Mouse (Mus musculus): ENCODE data around the gene Gpt2. TPM values are rescaled to one million over a fixed set of nuclear protein-coding genes. Genes with fewer than 3 reads are reported as not detected.

Gpt2 gene
- polyA plus RNA-seq, 1 experiment, result 156 TPM

DNA sequence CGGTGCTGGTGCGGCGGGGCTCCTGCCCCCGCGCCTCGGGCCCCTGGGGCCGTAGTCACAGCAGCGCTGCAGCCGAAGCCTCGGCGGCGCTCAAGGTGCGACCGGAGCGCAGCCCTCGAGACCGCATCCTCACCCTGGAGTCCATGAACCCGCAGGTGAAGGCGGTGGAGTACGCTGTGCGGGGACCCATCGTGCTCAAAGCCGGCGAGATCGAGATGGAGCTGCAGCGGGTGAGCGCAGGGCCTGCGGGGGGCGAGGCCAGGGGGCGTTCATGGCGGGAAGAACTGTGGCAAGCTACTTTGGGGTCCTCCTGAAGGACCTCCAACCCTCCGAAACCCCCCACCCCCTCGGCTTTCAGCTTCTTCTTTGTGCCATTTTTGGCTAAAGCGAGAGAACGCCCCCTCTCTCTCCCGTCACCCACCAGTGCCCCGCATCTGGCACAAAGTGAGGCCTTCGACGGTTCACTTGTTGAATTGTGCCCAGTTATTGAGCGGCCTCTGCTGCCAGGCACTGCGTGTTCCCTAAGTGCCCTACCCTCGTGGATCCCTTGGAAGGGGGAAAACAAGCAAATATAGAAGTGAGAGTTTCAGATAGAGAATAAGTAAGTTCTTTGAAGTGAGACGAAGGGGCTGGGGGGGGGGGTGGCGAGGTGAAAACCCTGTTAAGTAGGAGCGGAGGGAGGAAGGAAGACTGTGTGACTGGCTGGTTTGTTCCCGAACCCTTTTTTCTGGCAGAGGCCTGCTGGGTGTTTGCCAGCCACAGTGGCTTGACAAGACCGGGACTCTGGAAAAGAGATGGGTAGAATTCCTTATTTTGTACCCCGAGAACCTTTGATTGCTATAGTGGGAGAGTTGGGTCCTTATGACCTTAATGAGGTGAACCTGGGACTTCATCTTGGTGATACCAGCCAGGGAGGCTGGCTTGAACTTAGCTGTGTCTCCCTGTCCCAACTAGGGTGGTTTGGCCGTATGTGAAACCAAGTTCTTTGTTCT lies 860 bp downstream of the Gpt2 start:
- Histone ChIP-seq H3K79me2 (ENCODE audit: control insufficient read depth, insufficient read depth) (peaks cover 55% of the 10 kb centered on the region), H3ac (ENCODE audit: control insufficient read depth, insufficient read length) (peak overlapping the region; percentile 88), H3K4me2 (ENCODE audit: low read depth) (peak overlapping the region; percentile 78), H3K27me3 (ENCODE audit: control insufficient read depth, insufficient read depth, insufficient read length) (no peaks in the 10 kb centered on the region), H3K36me3 (ENCODE audit: control insufficient read depth, insufficient read depth) (peaks cover 21% of the 10 kb centered on the region), H3K4me3 (peak overlapping the region; percentile 99)
- TF ChIP-seq TCF3 (IDR thresholded peaks at IDR 0.05; ENCODE audit: insufficient read length, low read depth), result no peak
- no peak for TF ChIP-seq E2F4 (IDR thresholded peaks at IDR 0.05; ENCODE audit: insufficient read depth)
- TF ChIP-seq TCF12 (IDR thresholded peaks at IDR 0.05; ENCODE audit: insufficient read depth, poor library complexity, severe bottlenecking), result no peak
- TF ChIP-seq SRF (IDR thresholded peaks at IDR 0.05; ENCODE audit: control insufficient read depth, insufficient read length, low read depth), result no peak
- TF ChIP-seq CEBPB (IDR thresholded peaks at IDR 0.05; ENCODE audit: insufficient read depth, poor library complexity, severe bottlenecking), result no peak
- TF ChIP-seq MYOD1 (IDR thresholded peaks at IDR 0.05; ENCODE audit: control insufficient read depth in 1 of 3, insufficient read length in 2 of 3, low read depth in 2 of 3), result no peak
- no peak for TF ChIP-seq POLR2AphosphoS2 (IDR thresholded peaks at IDR 0.05; ENCODE audit: insufficient read length, low read depth)
- no peak for TF ChIP-seq REST (IDR thresholded peaks at IDR 0.05; ENCODE audit: insufficient read depth, insufficient read length)
- TF ChIP-seq MYOG (IDR thresholded peaks at IDR 0.05; ENCODE audit: control insufficient read depth in 1 of 3, insufficient read depth in 1 of 3, insufficient read length in 2 of 3, low read depth in 2 of 3), result no peak
- TF ChIP-seq USF1 (IDR thresholded peaks at IDR 0.05; ENCODE audit: low read depth), result no peak
- TF ChIP-seq POLR2A (IDR thresholded peaks at IDR 0.05; ENCODE audit: insufficient read length, low read depth), result no peak
- TF ChIP-seq MAX (IDR thresholded peaks at IDR 0.05; ENCODE audit: low read depth), result no peak

- H3K4me2 ChIP-seq (ENCODE audit: low read depth), result peak overlapping the region; percentile 78
- H3ac ChIP-seq (ENCODE audit: control insufficient read depth, insufficient read length), result no peak overlapping the region
- no peak overlapping the region for H3K4me3 ChIP-seq
- no peak for TF ChIP-seq REST (IDR thresholded peaks at IDR 0.05; ENCODE audit: insufficient read depth, insufficient read length)
- TF ChIP-seq E2F4 (IDR thresholded peaks at IDR 0.05; ENCODE audit: insufficient read depth), result no peak
- TF ChIP-seq TCF12 (IDR thresholded peaks at IDR 0.05; ENCODE audit: insufficient read depth, poor library complexity, severe bottlenecking), result no peak
- no peak for TF ChIP-seq POLR2AphosphoS2 (IDR thresholded peaks at IDR 0.05; ENCODE audit: insufficient read length, low read depth)
- no peak for TF ChIP-seq MYOG (IDR thresholded peaks at IDR 0.05; ENCODE audit: control insufficient read depth in 1 of 3, insufficient read depth in 1 of 3, insufficient read length in 2 of 3, low read depth in 2 of 3)
- TF ChIP-seq MAX (IDR thresholded peaks at IDR 0.05; ENCODE audit: low read depth), result no peak
- H3K27me3 ChIP-seq (ENCODE audit: control insufficient read depth, insufficient read depth, insufficient read length), result no peaks in the 10 kb centered on the region
- H3K36me3 ChIP-seq (ENCODE audit: control insufficient read depth, insufficient read depth), result peaks cover 28% of the 10 kb centered on the region
- H3K79me2 ChIP-seq (ENCODE audit: control insufficient read depth, insufficient read depth), result peaks cover 81% of the 10 kb centered on the region
Measured at GRCm38 (mm10) chr8:85496125-85496524, 3.7 kb downstream of the Gpt2 start.

GRCm38 (mm10) chr8:85496778-85497177 lies 4.4 kb downstream of the Gpt2 start:
- Histone ChIP-seq H3K4me3 (no peak overlapping the region), H3K4me2 (ENCODE audit: low read depth) (peak overlapping the region; percentile 42), H3K27me3 (ENCODE audit: control insufficient read depth, insufficient read depth, insufficient read length) (no peaks in the 10 kb centered on the region), H3ac (ENCODE audit: control insufficient read depth, insufficient read length) (no peak overlapping the region), H3K36me3 (ENCODE audit: control insufficient read depth, insufficient read depth) (peaks cover 28% of the 10 kb centered on the region), H3K79me2 (ENCODE audit: control insufficient read depth, insufficient read depth) (peaks cover 85% of the 10 kb centered on the region)
- TF ChIP-seq REST (IDR thresholded peaks at IDR 0.05; ENCODE audit: insufficient read depth, insufficient read length) (no peak), USF1 (IDR thresholded peaks at IDR 0.05; ENCODE audit: low read depth) (no peak), SRF (IDR thresholded peaks at IDR 0.05; ENCODE audit: control insufficient read depth, insufficient read length, low read depth) (no peak), POLR2AphosphoS2 (IDR thresholded peaks at IDR 0.05; ENCODE audit: insufficient read length, low read depth) (no peak), MYOD1 (IDR thresholded peaks at IDR 0.05; ENCODE audit: control insufficient read depth in 1 of 3, insufficient read length in 2 of 3, low read depth in 2 of 3) (no peak), MYOG (IDR thresholded peaks at IDR 0.05; ENCODE audit: control insufficient read depth in 1 of 3, insufficient read depth in 1 of 3, insufficient read length in 2 of 3, low read depth in 2 of 3) (no peak), CEBPB (IDR thresholded peaks at IDR 0.05; ENCODE audit: insufficient read depth, poor library complexity, severe bottlenecking) (no peak), TCF3 (IDR thresholded peaks at IDR 0.05; ENCODE audit: insufficient read length, low read depth) (no peak), TCF12 (IDR thresholded peaks at IDR 0.05; ENCODE audit: insufficient read depth, poor library complexity, severe bottlenecking) (no peak)

- Histone ChIP-seq H3K36me3 (ENCODE audit: control insufficient read depth, insufficient read depth) (peaks cover 28% of the 10 kb centered on the region), H3K79me2 (ENCODE audit: control insufficient read depth, insufficient read depth) (peaks cover 86% of the 10 kb centered on the region), H3K4me3 (no peak overlapping the region), H3K4me2 (ENCODE audit: low read depth) (peak overlapping the region; percentile 37), H3ac (ENCODE audit: control insufficient read depth, insufficient read length) (no peak overlapping the region), H3K27me3 (ENCODE audit: control insufficient read depth, insufficient read depth, insufficient read length) (no peaks in the 10 kb centered on the region)
- TF ChIP-seq MYOD1 (IDR thresholded peaks at IDR 0.05; ENCODE audit: control insufficient read depth in 1 of 3, insufficient read length in 2 of 3, low read depth in 2 of 3) (no peak), REST (IDR thresholded peaks at IDR 0.05; ENCODE audit: insufficient read depth, insufficient read length) (no peak), E2F4 (IDR thresholded peaks at IDR 0.05; ENCODE audit: insufficient read depth) (no peak), CEBPB (IDR thresholded peaks at IDR 0.05; ENCODE audit: insufficient read depth, poor library complexity, severe bottlenecking) (no peak), TCF12 (IDR thresholded peaks at IDR 0.05; ENCODE audit: insufficient read depth, poor library complexity, severe bottlenecking) (no peak), SRF (IDR thresholded peaks at IDR 0.05; ENCODE audit: control insufficient read depth, insufficient read length, low read depth) (no peak), USF1 (IDR thresholded peaks at IDR 0.05; ENCODE audit: low read depth) (no peak), POLR2AphosphoS2 (IDR thresholded peaks at IDR 0.05; ENCODE audit: insufficient read length, low read depth) (no peak), POLR2A (IDR thresholded peaks at IDR 0.05; ENCODE audit: insufficient read length, low read depth) (no peak), MYOG (IDR thresholded peaks at IDR 0.05; ENCODE audit: control insufficient read depth in 1 of 3, insufficient read depth in 1 of 3, insufficient read length in 2 of 3, low read depth in 2 of 3) (no peak), TCF3 (IDR thresholded peaks at IDR 0.05; ENCODE audit: insufficient read length, low read depth) (no peak), MAX (IDR thresholded peaks at IDR 0.05; ENCODE audit: low read depth) (no peak)
Measured at GRCm38 (mm10) chr8:85498577-85498976, 6.2 kb downstream of the Gpt2 start.
